Mouse (Mus musculus): ENCODE data around the gene Ino80. TPM values are rescaled to one million over a fixed set of nuclear protein-coding genes. Genes with fewer than 3 reads are reported as not detected.

The Ino80 gene
- total RNA-seq, 2 experiments from 2014 or later = 21.6 to 21.7 TPM

GRCm38 (mm10) chr2:119461028-119461427 is 16.5 kb downstream of the Ino80 start:
- no peak for DNase-seq (ENCODE audit: low spot score in 2 of 2)

DNA sequence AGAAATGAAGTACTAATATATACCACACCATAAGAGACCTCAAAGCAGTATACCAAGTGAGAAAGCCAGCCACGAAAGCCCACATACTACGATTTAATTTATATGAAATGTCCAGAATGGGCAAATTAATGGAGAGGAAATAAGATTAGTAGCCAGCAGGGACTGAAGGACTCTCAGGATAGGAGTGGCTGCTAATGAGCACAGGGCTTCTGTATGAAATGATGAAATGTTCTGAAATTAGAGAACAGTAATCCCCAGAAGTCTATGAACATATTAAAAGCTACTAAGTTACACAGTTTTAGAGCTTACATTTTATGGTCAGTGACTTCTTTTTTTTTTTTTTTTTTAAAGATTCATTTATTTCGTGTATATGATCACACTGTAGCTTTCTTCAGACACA is 22.9 kb downstream of the Ino80 start:
- DNase-seq (ENCODE audit: low spot score in 2 of 2) = no peak

- peak; percentile 26 to 48 for DNase-seq (ENCODE audit: low spot score in 2 of 2)
Observed at GRCm38 (mm10) chr2:119436988-119437387, 40.5 kb downstream of the Ino80 start.

GRCm38 (mm10) chr2:119436467-119436866 is 41.0 kb downstream of the Ino80 start:
- no peak for DNase-seq (ENCODE audit: low spot score in 2 of 2)

- DNase-seq (ENCODE audit: low spot score in 2 of 2) = peak in 1 of 2 experiments; percentile 6
Observed at GRCm38 (mm10) chr2:119413819-119414218, 63.7 kb downstream of the Ino80 start.

DNA sequence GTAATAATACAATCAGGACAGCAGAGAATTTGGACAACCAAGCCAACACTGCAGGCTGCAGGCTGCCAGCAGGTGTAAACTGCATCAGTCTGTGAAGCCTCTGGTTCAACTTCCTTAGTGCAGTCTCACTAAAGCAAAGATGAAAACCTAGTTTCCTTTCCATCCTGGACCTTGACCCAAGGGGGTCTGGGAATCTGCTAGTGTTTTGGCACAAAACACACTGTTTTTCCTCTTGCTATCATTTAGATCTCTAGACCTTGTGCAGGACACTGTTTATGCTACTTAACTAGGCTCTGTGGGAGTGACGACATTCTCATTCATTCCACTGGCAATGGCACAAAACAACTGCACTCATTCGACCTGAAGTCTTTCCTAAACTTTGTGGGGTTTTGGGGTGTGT is 65.8 kb downstream of the Ino80 start:
- DNase-seq (ENCODE audit: low spot score in 2 of 2) = no peak

DNA sequence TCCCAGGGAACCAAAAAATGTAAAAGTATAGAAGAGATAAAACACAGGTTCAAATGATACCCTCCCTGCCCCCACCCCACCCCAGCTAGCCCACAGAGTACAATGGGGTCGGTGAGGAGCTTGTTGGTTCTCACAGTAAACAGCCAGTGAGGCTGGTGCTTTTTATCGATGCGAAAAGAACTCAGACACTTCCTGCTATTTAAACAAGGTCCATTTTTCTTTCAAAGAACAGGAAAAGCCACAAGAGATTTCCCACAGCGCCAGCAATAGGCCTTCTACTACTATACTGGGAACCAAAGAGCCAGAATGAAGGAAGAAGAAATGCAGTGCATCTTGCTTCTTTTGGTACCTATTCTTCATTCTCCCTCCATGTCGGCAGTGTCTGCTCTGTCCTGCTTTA is 66.5 kb downstream of the Ino80 start:
- DNase-seq (ENCODE audit: low spot score in 2 of 2) = no peak

DNA sequence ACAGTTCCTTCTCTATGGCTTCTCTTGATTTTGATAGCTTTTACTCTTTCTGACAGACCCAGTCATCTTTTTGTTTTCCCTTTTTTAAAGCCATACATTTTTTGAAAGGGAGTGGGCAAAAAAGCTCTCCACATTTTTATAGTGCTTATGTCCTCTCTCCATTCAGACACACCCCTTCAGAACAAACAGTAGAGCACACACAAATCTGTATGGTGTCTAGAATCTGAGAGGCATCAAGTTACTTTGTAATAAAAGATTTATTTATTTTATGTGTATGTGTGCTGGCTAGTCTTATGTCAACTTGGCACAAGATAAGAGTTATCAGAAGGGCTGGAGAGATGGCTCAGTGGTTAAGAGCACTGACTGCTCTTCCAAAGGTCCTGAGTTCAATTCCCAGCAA is 68.8 kb downstream of the Ino80 start:
- DNase-seq (ENCODE audit: low spot score in 2 of 2) = no peak

DNA sequence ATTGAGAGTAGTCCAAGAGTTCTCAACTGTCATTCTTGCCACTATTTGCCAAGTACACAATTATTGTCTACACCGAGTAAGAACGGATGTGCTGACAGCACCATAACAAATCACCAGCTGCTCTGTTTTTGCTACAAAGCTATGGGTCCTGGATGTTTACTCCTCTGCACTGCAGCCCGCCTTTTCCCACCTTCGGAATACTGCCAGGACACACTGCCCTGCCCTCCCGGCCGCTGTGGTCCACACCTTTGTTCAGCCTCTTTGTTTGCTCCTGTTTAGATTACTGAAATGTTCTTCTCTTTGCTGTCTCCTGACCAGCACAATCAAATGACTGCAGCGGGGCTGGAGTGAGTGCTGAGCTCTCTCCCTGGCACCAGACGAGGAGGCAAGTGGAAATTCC is 69.2 kb downstream of the Ino80 start:
- no peak for DNase-seq (ENCODE audit: low spot score in 2 of 2)

DNA sequence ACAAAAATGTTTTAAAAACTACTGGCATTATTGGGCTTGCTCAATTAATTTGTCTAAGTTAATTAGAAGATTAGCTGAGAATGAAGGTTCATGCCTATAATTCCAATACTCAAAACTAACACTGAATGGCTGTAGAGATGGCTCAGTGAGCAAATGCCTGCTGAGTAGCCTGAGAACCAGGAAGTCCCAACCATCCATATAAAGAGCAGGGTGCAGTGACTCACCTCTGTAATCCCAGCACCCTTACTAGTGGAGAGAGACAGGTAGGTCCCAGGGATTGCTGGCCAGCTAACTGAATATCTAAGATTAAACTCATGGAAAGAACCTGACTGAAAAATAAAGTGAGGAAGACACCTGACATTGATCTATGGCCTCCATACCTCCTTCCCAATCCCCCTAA is 78.2 kb downstream of the Ino80 start:
- DNase-seq (ENCODE audit: low spot score in 2 of 2) = no peak

- DNase-seq (ENCODE audit: low spot score in 2 of 2) = no peak
Observed at GRCm38 (mm10) chr2:119398665-119399064, 78.8 kb downstream of the Ino80 start.

DNA sequence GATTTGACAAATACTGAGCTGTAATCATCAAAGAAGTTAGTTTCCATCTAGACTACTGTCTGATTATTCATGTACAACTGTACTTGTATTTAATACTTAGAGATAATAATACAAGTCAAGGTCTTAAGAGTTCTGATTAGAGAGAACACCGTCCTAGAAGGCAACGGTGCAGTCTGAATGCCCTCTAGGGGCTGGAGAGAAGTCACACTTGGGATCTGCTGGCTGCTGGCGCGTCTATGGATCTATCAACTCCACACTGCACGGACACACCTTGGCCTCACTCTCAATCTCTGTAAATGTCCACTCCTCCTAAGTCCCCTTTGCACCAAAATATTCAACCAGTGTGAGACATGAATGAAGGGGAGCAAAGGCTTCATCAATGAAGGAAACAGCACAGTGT is 79.2 kb downstream of the Ino80 start:
- no peak for DNase-seq (ENCODE audit: low spot score in 2 of 2)

DNA sequence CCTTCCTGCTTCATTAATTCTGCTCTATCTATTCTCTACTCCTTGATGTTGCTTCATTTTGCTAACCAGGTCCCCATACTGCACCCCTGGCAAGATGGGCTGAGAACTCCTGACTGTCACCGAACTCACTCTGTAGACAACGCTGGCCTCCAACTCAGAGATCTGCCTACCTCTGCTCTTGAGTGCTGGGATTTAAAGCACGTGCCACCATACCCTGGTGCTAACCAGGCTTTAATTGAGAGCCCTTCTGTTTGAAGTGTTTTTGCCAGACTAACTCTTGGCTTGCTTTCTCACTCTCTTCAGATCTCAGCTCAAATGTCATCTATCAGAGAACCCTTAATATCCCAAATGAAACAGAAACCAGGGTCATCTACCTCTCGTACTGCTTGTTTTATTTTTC is 87.5 kb downstream of the Ino80 start:
- no peak for DNase-seq (ENCODE audit: low spot score in 2 of 2)

DNA sequence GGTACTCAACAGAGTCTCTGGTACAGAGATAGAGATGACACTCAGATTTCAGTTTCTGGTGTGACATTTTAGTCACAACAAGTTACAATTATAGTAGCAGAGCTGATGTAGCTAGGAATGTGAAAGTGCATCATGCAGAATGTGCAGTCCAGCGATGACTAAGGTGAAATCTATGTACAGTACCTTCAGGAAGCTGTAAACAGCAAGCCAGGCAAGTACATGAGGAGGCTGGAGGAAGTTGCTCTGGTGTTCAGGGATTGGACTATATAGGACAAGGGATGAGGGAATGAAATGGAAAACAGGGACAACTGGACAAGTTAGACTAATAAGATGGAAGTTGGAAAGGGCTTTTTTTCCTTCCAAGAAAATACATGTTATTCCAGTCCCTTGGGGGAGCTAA is 89.2 kb downstream of the Ino80 start:
- DNase-seq (ENCODE audit: low spot score in 2 of 2) = no peak

DNA sequence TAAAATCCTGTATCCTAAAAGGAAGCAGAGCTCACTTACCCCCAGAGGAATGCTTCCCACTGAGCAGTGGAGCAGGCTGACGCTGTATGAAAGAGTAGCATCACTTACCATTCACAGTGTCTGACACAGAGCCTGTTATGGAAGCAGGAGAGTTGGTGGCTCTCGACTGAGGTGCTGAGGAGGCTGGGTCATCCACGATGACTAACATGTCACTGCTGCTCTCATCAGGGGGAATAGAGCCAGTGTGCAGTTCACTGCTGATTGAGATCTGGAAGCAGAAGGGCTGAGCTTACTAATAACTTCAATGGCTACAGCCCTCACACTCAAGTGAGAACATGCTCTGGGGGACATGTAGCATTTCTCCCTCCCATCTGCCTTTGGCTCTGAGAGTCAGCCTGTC is 98.0 kb downstream of the Ino80 start:
- DNase-seq (ENCODE audit: low spot score in 2 of 2) = no peak

DNA sequence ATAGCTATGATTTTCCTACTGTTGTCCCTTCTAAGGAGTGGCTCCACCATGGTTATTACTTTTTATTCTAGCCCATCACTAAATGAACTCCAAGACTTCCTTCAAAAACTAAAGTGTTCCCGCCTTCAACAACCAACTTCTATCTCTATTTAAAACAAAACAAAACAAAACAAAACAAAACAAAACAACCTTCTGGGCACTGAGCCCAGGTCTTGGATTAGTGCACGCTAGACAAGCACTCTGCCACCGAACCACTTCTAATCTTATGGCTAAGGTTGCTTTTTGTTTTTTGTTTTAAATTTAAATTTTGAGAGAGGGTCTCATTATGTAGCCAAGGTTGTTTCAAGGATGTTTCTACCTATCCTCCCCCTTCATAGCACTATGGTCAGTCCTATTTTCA is 99.7 kb downstream of the Ino80 start:
- no peak for DNase-seq (ENCODE audit: low spot score in 2 of 2)

DNA sequence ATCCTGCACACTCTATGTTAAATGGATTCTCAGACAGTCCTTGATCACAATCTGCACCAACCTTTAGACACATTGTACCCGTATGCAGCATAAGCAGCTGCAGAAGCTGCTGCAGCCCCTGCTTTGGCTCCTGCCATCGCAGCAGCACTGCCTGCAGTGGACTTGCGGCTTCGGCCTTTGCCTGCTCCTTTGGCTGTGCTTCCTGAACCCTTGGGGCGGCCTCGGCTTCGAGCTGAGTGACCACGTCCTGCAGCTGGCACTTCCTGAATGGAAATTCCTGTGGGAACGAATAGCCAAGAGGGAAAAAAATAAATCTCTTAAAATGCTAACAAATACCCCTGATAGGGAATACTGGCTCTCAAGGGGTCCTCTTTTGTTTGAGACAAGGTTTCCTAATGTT is 100.2 kb downstream of the Ino80 start:
- no peak for DNase-seq (ENCODE audit: low spot score in 2 of 2)

DNA sequence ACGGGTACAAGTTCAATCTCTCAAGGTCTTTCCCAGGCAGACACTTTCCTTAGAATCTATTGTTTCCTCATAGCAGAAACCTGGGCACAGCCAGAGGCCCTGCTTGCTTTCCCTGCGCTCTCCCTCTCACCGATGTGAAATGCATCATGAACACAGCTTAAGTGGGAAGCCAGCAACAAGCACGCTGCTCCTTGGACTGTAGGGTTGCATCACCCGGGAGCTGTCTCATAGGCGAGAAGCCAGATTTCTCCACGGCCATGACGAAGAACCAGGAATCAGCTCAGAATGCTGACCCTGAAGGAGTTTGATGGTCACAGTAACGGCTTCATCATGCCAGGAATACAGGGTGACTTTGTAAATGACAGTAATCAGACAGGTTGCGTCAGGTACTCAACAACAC is 107.4 kb downstream of the Ino80 start:
- no peak for DNase-seq (ENCODE audit: low spot score in 2 of 2)

DNA sequence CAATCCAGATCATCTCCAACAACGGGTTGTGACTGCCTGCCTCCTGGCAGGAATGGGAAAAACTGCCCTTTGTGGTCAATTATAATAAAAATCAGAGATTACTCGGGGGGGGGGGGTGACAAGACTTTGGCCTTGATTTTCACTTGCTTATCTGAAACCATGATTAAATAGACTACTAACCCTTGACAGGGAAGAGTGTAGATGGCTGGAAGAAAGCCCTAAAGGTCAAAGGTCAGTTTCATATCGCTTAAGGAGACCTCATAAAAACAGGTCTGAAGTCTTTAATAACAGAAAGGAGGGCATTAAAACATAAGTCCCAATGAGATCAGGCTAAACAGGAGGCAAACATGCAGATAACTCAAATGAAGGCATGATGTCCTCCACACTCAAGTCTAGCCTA is 110.1 kb downstream of the Ino80 start:
- no peak for DNase-seq (ENCODE audit: low spot score in 2 of 2)

DNA sequence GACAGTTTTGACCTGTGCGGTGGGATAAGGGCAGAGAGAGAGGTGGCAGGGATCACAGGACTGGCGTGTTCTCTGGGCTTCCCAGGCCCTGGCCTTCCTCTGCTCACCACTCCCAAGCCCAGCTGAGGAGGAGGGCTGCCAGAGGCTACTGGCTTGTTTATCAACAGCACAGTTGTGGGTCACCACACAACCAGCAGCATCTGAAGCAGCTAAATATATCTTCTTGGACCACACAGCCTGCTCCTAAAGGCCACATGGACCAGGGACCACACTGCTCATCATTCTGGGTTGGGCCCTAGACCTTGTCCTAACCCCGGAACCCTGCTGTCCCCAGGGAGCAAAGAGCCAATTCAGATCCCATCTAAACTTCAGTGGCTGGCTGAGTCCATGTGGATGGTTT is 112.5 kb downstream of the Ino80 start:
- DNase-seq (ENCODE audit: low spot score in 2 of 2) = no peak

DNA sequence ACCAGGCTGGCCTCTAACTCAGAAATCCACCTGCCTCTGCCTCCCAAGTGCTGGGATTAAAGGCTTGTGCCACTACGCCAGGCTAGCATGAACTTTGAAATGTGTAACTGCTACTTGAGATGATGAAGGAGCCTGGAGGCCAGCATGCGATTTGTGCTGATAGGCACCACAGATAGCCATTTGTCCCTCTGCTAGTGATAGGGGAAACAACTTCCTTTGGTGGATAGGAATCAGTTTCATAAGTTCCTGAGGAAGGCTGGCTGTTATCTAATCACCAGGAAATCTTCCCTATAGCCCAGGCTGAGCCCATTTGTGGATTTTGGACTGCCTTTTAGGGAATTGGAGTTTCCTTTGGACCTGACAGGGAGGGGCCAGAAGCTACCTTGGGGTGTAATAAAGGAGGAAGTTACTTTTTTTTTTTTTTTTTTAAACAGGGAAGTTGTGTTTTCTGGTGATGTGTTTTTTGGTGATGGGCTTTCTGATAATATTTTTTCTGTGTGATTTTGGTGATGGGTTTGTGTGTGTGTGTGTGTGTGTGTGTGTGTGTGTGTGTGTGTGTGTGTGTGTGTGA is 117.7 kb downstream of the Ino80 start:
- no peak for DNase-seq (ENCODE audit: low spot score in 2 of 2)

- no peak for DNase-seq (ENCODE audit: low spot score in 2 of 2)
Observed at GRCm38 (mm10) chr2:119358249-119358648, 119.2 kb downstream of the Ino80 start.

- no peak for DNase-seq (ENCODE audit: low spot score in 2 of 2)
Observed at GRCm38 (mm10) chr2:119356805-119357204, 120.7 kb downstream of the Ino80 start.

DNA sequence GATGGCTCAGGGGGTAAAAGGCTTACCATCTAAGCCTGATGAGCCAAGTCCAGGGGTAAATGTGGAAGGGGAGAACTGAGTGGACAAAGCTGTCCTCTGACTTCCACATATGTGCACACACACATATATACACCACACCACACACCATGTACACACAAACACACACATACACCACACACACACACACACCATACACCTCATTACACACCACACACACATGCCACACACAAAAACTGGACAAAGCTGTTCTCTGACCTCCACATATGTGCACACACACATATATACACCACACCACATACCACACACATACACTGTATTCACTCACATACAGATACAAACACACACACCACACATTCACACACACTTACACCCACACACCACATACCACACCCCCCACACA is 121.2 kb downstream of the Ino80 start:
- no peak for DNase-seq (ENCODE audit: low spot score in 2 of 2)
